ENCODE assay signal across 8 mouse cellular contexts in the genomic region with DNA sequence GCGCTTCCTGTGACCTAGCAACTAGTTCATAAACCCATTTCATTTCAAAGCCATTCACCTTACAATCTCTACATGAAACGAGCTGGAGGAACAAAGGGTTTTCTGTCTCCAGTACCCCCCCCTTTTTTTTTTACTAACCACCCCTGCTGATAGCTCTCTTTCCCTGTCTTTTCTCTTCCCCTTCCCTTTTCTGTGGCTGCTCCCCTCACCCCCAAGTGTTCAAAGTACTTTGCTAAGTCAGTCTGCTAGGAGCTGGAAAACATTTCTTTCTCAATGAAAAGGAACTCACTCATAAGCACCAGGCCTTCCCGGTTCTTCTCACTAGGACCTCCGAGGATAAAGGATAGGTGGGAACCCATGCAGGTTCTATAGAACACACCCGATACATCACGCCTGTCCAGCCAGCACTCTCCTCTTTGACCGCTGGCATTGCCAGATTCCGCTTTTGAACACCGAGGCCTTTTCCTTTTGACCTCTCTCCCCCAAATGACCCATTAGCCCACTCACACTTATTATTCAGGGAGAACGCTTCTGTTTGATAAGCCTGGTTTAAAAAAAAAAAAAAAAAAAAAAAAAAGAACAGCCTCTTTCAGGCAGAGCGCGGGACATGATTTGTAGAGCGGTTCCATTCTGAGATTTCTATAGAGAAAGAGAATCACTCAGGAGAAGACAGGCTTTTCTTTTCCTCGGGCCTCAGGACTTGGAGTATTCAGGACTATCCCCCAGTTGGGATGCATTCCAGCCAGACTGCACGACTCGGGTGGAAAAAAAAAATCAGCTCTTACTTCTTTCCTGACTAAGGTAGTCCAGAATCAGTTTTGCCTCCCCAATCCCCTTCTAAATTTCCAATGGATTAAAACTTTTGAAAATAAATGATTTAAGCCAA.
DNase-seq lines count a peak whose midpoint lies in the region; ATAC-seq lines count a peak whose summit lies in the region.

No protein-coding gene starts in this region.

- H3K4me1 ChIP-seq in heart, embryonic 10.5 days, result peaks cover 29% of the 10 kb centered on the region
- peaks cover 43% of the 10 kb centered on the region for H3K4me1 ChIP-seq in forebrain, embryonic 16.5 days (replicated peaks; ENCODE audit: control insufficient read depth, insufficient read depth, low read length)

- no peak for DNase-seq in heart, embryonic 10.5 days (ENCODE audit: low spot score)
- no peak for DNase-seq in heart, postnatal 25 days (ENCODE audit: low spot score)
- peak; percentile 14 for DNase-seq in ES-CJ7 (ENCODE audit: low read depth, low spot score)
- no peak for DNase-seq in layer of hippocampus, adult 11-12 months (ENCODE audit: low spot score)
- DNase-seq in right cerebral cortex, adult 18-20 months, result no peak
- no peak for DNase-seq in thymus, adult 18-20 months

- ATAC-seq in forebrain, embryonic 16.5 days, result no peak; the same call in 1 of the 2 replicates

- H3K27ac ChIP-seq in heart, embryonic 10.5 days, result peak overlapping the region; percentile 85
- H3K27ac ChIP-seq in forebrain, embryonic 16.5 days (ENCODE audit: low read length), result peak overlapping the region; percentile 69
- no peak overlapping the region for H3K27ac ChIP-seq in macrophage

- intact Hi-C loops in heart, postnatal 25 days (cut with DNase I), result loop anchor here (2.0 to 5.0 kb wide), 3 partner anchors 57 to 213 kb away; no protein-coding TSS in a partner anchor

- no peaks in the 10 kb centered on the region for H3K79me2 ChIP-seq in macrophage (ENCODE audit: inconsistent target)

- peak overlapping the region; percentile 46 for H3K9ac ChIP-seq in forebrain, embryonic 16.5 days (replicated peaks; ENCODE audit: low read depth, low read length)

- no peaks in the 10 kb centered on the region for H3K9me3 ChIP-seq in heart, embryonic 10.5 days
- no peaks in the 10 kb centered on the region for H3K9me3 ChIP-seq in forebrain, embryonic 16.5 days (ENCODE audit: control insufficient read depth, low read length)

- peak overlapping the region; percentile 72 for H3K4me3 ChIP-seq in heart, embryonic 10.5 days
- H3K4me3 ChIP-seq in forebrain, embryonic 16.5 days (replicated peaks; ENCODE audit: low read length), result peak overlapping the region; percentile 72
- peak overlapping the region; percentile 41 for H3K4me3 ChIP-seq in macrophage (ENCODE audit: inconsistent target)

- H3K27me3 ChIP-seq in heart, embryonic 10.5 days (ENCODE audit: insufficient read depth, poor library complexity, severe bottlenecking), result peaks cover 9% of the 10 kb centered on the region; the same call in 1 of the 2 replicates
- no peaks in the 10 kb centered on the region for H3K27me3 ChIP-seq in forebrain, embryonic 16.5 days (replicated peaks; ENCODE audit: control insufficient read depth, insufficient read depth, low read length)

- peak overlapping the region; percentile 65 for H3K4me2 ChIP-seq in forebrain, embryonic 16.5 days (ENCODE audit: low read length)

- 1% methylated on average over 16 of the region's 16 CpGs for WGBS in heart, embryonic 10.5 days
- WGBS in forebrain, embryonic 16.5 days, result 2% methylated on average over 16 of the region's 16 CpGs
- WGBS in macrophage (ENCODE audit: missing documents), result 19% methylated on average over 14 of the region's 16 CpGs

- no peaks in the 10 kb centered on the region for H3K36me3 ChIP-seq in heart, embryonic 10.5 days
- no peaks in the 10 kb centered on the region for H3K36me3 ChIP-seq in forebrain, embryonic 16.5 days (ENCODE audit: control insufficient read depth, insufficient read depth)
- H3K36me3 ChIP-seq in macrophage (ENCODE audit: inconsistent target), result no peaks in the 10 kb centered on the region
